Mouse (Mus musculus) fibroblast of lung, adult 2 months (primary cell): ENCODE results near the gene Myo1d.

Experiments used
- DNase-seq: peaks from one replicate; pipeline ENCODE4 v3.0.0-alpha.2; 2011; ENCODE audit warnings: low read depth

Gene Myo1d

GRCm38 (mm10) chr11:80778916-80779526 lies 804 bp downstream of the Myo1d start:
- no peak for DNase-seq

DNA sequence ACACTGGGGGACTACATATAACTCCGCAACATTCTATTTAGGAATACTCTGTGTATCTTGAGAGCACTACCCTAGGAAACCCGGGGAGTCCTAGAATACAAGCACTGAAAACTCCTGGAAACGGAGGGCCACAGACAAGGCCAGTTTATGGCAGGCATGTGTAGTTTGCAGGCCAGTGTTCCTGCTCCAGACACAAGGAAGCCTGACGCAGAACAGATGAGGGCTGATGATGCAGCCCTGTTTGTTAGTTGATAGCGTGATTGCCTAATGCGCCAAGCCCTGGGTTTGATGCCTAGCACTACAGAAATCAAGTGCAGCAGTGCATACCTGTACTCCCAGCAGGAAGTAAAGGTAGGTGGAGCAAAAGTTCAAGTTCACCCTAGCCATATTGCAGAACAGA lies 1.7 kb downstream of the Myo1d start:
- DNase-seq = no peak

GRCm38 (mm10) chr11:80777708-80778107 lies 2.1 kb downstream of the Myo1d start:
- no peak for DNase-seq

DNA sequence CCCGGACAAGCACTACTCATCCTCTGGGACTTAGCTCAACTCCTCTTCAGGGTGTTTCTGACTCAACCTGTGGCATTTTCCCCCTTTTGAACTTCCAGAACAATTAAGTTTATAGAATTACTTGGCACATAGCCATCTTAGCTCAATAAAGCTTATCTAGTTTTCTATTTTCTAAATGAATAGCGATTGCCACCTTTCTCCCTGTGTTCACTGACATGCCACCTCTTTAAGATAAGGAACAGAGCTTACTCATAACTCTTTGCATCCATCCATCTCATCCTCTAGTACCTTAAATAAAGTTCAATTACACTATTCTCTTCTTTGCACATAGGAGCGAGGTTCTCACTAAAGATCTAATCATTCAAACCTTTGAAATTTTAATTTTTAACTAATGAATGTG lies 4.3 kb downstream of the Myo1d start:
- no peak for DNase-seq

DNA sequence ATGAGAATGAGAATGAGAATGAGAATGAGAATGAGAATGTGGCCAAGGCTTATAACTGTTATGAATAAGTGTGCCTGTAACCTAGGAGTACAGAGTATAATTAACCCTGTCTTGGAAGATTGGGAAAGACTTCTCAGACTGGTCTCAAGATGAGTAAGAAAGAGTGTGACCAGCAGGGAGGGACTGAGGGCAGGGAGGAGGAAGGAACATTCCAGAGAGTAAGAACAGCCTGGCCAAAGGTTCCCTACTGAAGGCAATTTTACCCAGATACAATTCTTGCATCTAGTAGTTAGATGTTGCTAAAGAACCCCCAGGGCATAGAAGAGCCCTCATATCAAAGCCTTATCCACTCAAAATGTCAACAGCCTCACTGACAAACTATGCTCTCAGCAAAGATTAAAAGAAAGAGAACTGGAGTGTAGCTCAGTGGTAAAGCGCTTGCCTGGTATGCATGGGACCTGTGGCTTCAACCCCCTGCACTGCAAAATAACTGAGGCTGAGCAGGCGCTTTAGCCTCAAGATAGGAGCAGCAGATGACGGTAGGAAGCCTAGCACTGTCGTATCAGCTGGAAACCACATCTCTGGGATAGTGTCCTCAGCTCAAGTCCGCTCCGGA lies 7.1 kb downstream of the Myo1d start:
- DNase-seq = no peak

- no peak for DNase-seq
Measured at GRCm38 (mm10) chr11:80771596-80772250, 8.1 kb downstream of the Myo1d start.

GRCm38 (mm10) chr11:80771186-80771585 lies 8.6 kb downstream of the Myo1d start:
- peak; percentile 73 for DNase-seq

- DNase-seq = no peak
Measured at GRCm38 (mm10) chr11:80767320-80767617, 12.6 kb downstream of the Myo1d start.

DNA sequence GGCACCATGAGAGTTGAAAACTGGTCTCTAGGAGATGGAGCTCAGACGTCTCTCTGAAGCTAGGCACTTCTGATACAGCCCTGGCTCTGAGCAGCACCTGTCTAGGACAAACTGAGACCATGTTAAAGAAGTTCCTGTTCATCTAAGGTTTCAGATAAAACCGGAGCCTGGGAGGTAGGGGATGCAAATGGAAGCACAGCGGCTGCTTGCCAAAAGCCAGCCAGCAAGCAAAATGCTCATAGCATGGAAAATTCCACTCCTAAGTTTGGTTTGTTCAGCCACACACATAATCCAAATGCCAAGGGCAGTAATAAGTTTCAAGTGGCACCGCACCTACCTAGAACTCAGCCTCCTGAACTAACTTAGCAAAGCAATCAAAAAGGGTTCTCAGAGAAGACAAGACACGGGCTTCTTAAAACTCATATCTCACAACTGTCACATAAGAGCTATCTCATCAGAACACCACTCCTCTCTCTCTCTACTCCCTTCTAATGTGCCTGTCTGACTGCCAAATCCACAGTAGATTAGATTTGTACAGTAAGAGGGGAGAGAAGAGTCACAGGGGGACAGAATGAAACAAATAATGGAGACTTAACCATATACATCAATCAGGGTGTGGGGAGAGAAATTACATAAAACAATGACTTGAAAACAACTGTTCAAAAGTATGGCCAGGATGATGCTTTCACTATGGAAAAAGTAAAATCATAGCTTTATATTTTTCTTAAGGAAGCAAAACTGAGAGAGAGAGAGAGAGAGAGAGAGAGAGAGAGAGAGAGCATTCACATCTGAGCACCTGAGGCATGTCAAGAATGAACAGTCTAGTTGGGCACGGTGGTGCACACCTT lies 13.1 kb downstream of the Myo1d start:
- no peak for DNase-seq

DNA sequence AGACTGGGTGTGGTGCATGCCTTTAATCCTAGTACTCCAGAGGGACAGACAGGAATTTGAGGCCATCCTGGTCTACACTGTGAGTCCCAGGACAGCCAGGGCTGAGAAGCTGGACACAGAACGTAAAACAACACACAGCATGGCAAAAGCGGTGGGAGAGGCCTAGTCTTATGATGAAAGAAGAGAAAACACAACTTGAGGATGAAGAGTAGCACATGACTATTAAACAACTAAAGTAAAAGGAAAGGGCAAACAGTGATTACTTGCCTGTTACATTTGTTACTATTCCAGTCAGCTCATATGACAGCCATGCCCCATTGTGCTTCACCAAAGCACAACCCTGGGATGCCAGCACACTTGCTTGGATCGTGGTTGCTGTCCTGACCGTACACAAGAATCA lies 13.8 kb downstream of the Myo1d start:
- DNase-seq = no peak

DNA sequence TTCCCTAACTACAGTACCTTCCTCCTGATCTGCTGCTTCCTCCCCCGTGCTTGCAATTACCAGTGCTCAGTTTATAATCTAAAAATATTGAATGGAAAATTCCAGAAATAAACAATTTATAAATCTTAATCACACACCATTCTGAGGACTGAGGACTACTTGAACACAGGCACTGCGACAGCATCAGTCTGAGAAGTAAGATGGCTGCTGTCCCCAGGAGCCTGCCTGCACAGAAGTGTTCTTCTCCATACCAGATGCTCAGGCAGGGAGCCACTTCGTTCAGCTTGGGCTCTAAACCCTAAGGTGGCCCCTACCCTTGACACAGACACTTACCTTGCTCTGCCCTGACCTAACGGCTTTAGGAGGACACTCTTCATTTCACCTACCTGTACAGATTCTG lies 17.8 kb downstream of the Myo1d start:
- DNase-seq = no peak

GRCm38 (mm10) chr11:80761285-80761974 lies 18.4 kb downstream of the Myo1d start:
- no peak for DNase-seq

GRCm38 (mm10) chr11:80759023-80759422 lies 20.8 kb downstream of the Myo1d start:
- no peak for DNase-seq

- DNase-seq = peak; percentile 62
Measured at GRCm38 (mm10) chr11:80754201-80754600, 25.6 kb downstream of the Myo1d start.

- no peak for DNase-seq
Measured at GRCm38 (mm10) chr11:80751168-80751567, 28.7 kb downstream of the Myo1d start.

DNA sequence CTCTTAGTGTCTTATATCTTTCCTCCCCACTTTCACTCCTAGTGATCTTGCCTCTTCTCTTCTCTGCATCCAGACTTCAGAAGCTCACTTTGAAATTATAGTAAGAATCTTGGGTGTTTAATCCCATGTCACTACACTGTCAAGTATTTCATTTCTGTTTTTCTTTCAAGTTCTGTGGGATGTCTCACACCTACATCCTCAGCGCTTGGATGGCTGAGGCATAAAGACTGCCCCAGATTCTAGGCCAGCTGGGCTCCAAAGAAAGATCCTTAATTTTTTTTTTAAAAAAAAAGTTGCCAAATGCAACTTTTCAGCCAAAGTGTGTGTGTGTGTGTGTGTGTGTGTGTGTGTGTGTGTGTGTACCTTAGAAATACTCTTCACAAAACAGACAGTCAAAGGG lies 30.6 kb downstream of the Myo1d start:
- DNase-seq = no peak

- DNase-seq = no peak
Measured at GRCm38 (mm10) chr11:80745426-80745825, 34.4 kb downstream of the Myo1d start.

- DNase-seq = no peak
Measured at GRCm38 (mm10) chr11:80743823-80744410, 35.9 kb downstream of the Myo1d start.

DNA sequence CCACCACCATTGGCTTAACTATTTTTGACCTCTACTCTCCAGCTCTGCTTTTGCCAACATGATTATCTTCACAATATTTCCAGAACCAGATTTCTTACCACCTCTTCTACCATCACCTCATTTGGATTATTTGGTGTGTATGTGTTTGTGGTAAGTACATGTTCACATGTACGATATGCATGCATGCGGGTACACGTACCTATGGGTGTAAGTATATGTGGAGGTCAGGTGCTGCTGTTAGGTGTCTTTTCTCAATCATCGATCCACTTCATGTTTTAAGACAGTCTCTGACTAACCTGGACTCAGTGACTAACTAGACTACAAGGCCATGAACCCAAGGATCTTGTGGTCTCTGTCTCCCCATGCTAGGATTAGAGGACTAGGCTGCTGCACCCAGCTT lies 37.4 kb downstream of the Myo1d start:
- no peak for DNase-seq

DNA sequence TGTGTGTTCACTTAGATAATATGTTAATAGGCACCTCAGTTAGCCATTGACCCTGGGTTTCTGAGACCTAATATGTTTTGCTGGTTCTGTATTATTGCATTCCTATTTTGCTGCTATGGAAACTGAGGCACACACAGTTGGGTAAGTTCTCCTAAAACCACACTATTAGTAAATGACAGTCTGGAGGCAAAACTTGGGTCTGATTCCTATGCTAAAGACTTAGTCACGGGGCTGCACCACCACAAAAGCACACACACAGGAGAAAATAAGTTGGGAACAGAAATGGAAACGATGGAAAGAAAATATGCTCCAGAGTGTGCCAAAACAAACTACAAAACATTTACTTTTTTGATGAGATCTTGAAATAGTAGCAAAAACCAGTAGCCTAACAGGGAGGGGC lies 45.1 kb downstream of the Myo1d start:
- DNase-seq = peak; percentile 91

GRCm38 (mm10) chr11:80724701-80725100 lies 55.1 kb downstream of the Myo1d start:
- no peak for DNase-seq
